In the genomic region with DNA sequence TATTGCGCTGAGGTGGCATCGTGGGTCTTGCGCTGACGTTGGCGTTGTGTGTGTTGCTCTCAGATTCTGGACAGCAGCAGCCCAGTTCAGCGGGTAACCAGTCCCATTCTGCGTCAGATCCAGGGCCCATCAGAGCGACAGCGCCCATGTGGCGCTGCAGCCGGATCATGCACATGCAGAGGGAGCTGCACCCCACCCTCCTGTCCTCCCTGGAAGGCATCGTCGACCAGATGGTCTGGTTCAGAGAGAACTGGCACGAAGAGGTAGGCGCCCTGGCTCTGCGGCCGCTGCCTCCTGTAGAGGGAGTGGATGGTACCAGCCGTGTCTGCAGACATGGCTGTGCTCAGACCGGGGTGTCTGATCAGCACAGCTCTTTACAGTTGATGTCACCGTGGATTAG, we compare ENCODE assay signal across 28 mouse cellular contexts.
DNase-seq lines count a peak whose midpoint lies in the region; ATAC-seq and TF ChIP-seq lines count a peak whose summit lies in the region.
"Had no signal": no experiment of that assay in that cellular context is flagged by ENCODE, and none has a peak within 500 bp of the region (broad histone marks: within the 10 kb centered on the region; RNA-seq: fewer than 3 reads in every experiment).

No protein-coding gene starts in this region.

- no peaks in the 10 kb centered on the region for H3K27me3 ChIP-seq in forebrain, postnatal 0 days (ENCODE audit: insufficient read depth, low read length)
- H3K27me3 ChIP-seq in forebrain, embryonic 16.5 days (replicated peaks; ENCODE audit: control insufficient read depth, insufficient read depth, low read length), result no peaks in the 10 kb centered on the region
- no peaks in the 10 kb centered on the region for H3K27me3 ChIP-seq in G1E (ENCODE audit: insufficient read depth, low read length)
- H3K27me3 ChIP-seq in hindbrain, embryonic 10.5 days (ENCODE audit: insufficient read depth, poor library complexity, severe bottlenecking), result no peaks in the 10 kb centered on the region
- H3K27me3 ChIP-seq in thymus, adult 2 months (ENCODE audit: control insufficient read depth, insufficient read depth, low read length), result no peaks in the 10 kb centered on the region
- H3K27me3 ChIP-seq: CH12.LX; embryonic facial prominence, embryonic 13.5 days; forebrain, embryonic 12.5 days; hindbrain, embryonic 12.5 days; intestine, embryonic 15.5 days; liver, embryonic 13.5 days; midbrain, embryonic 13.5 days had no signal

- no peak overlapping the region for H3K4me2 ChIP-seq in forebrain, postnatal 0 days (ENCODE audit: low read depth)
- no peak overlapping the region for H3K4me2 ChIP-seq in forebrain, embryonic 16.5 days (ENCODE audit: low read length)
- H3K4me2 ChIP-seq: embryonic facial prominence, embryonic 13.5 days; forebrain, embryonic 12.5 days; hindbrain, embryonic 12.5 days; intestine, embryonic 15.5 days; liver, embryonic 13.5 days; midbrain, embryonic 13.5 days had no signal

- H3K9me3 ChIP-seq in forebrain, postnatal 0 days (ENCODE audit: low read length), result no peaks in the 10 kb centered on the region
- no peaks in the 10 kb centered on the region for H3K9me3 ChIP-seq in forebrain, embryonic 16.5 days (ENCODE audit: control insufficient read depth, low read length)
- no peaks in the 10 kb centered on the region for H3K9me3 ChIP-seq in G1E (replicated peaks)
- H3K9me3 ChIP-seq in hindbrain, embryonic 10.5 days, result no peaks in the 10 kb centered on the region
- H3K9me3 ChIP-seq: embryonic facial prominence, embryonic 13.5 days; forebrain, embryonic 12.5 days; hindbrain, embryonic 12.5 days; intestine, embryonic 15.5 days; liver, embryonic 13.5 days; midbrain, embryonic 13.5 days had no signal

- no peak for TF ChIP-seq CTCF in forebrain, postnatal 0 days (IDR thresholded peaks at IDR 0.05; ENCODE audit: low read depth)
- no peak for TF ChIP-seq CTCF in G1E (IDR thresholded peaks at IDR 0.05; ENCODE audit: low read depth, low read length)
- TF ChIP-seq CTCF in thymus, adult 2 months (IDR thresholded peaks at IDR 0.05; ENCODE audit: borderline replicate concordance, control insufficient read depth, extremely low read depth, insufficient read depth, low read length, poor library complexity), result no peak

- TF ChIP-seq POLR2A in thymus, adult 2 months (IDR thresholded peaks at IDR 0.05; ENCODE audit: control insufficient read depth, extremely low read depth, insufficient read depth, low read length, poor library complexity), result no peak

- peaks cover 98% of the 10 kb centered on the region for H3K36me3 ChIP-seq in forebrain, postnatal 0 days (ENCODE audit: insufficient read depth)
- peaks cover 64% of the 10 kb centered on the region for H3K36me3 ChIP-seq in forebrain, embryonic 16.5 days (ENCODE audit: control insufficient read depth, insufficient read depth)
- peaks cover 96% of the 10 kb centered on the region for H3K36me3 ChIP-seq in G1E (replicated peaks)
- peaks cover 100% of the 10 kb centered on the region for H3K36me3 ChIP-seq in hindbrain, embryonic 10.5 days
- H3K36me3 ChIP-seq in thymus, adult 2 months (ENCODE audit: control insufficient read depth, insufficient read depth, low read length), result peaks cover 84% of the 10 kb centered on the region

- no peak overlapping the region for H3K4me3 ChIP-seq in forebrain, postnatal 0 days (ENCODE audit: low read depth, low read length)
- H3K4me3 ChIP-seq in forebrain, embryonic 16.5 days (replicated peaks; ENCODE audit: low read length), result no peak overlapping the region
- peak overlapping the region; percentile 16; the same call in 1 of the 2 replicates for H3K4me3 ChIP-seq in G1E (ENCODE audit: low read depth, low read length)
- H3K4me3 ChIP-seq in hindbrain, embryonic 10.5 days, result no peak overlapping the region
- no peak overlapping the region for H3K4me3 ChIP-seq in thymus, adult 2 months (ENCODE audit: control insufficient read depth, insufficient read depth, low read length)
- H3K4me3 ChIP-seq: embryonic facial prominence, embryonic 13.5 days; erythroblast, embryonic 14.5 days; forebrain, embryonic 12.5 days; gastrocnemius, adult 2 months; heart, adult 2 months; hindbrain, embryonic 12.5 days; intestine, embryonic 15.5 days; liver, embryonic 13.5 days; midbrain, embryonic 13.5 days had no signal

- peak; percentile 77 for ATAC-seq in forebrain, postnatal 0 days
- no peak for ATAC-seq in forebrain, embryonic 16.5 days
- no peak for ATAC-seq in G1E (ENCODE audit: extremely low read depth, insufficient number of reproducible peaks, low FRiP score, poor library complexity, severe bottlenecking)
- ATAC-seq: hindbrain, postnatal 0 days; intestine, embryonic 15.5 days; lung, postnatal 0 days; midbrain, embryonic 13.5 days had no signal

- H3K9ac ChIP-seq in forebrain, postnatal 0 days, result no peak overlapping the region
- no peak overlapping the region for H3K9ac ChIP-seq in forebrain, embryonic 16.5 days (replicated peaks; ENCODE audit: low read depth, low read length)
- H3K9ac ChIP-seq: embryonic facial prominence, embryonic 13.5 days; forebrain, embryonic 12.5 days; hindbrain, embryonic 12.5 days; intestine, embryonic 15.5 days; liver, embryonic 13.5 days; midbrain, embryonic 13.5 days had no signal

- DNase-seq in forebrain, postnatal 0 days, result peak; percentile 10
- no peak for DNase-seq in G1E (ENCODE audit: low spot score)
- peak; percentile 83 to 90 for DNase-seq in cerebellum, adult 18-20 months
- peak; percentile 73 to 85 for DNase-seq in cerebellum, postnatal 10 days
- no peak for DNase-seq in hindbrain, embryonic 10.5 days (ENCODE audit: low spot score)
- DNase-seq in neural tube, embryonic 10.5 days (ENCODE audit: extremely low spot score, low spot score), result no peak
- no peak for DNase-seq in thymus, adult 2 months
- DNase-seq: adrenal gland, adult 8-10 months; gastrocnemius, adult 2 months; gastrocnemius, postnatal 36 days; heart, adult 2 months; heart, postnatal 14 days; kidney, adult 2 months; kidney, postnatal 4 days; liver, embryonic 13.5 days; lung, adult 18-20 months; lung, postnatal 4 days; thymus, postnatal 4 days had no signal

- H3K4me1 ChIP-seq in forebrain, postnatal 0 days (ENCODE audit: insufficient read depth), result no peaks in the 10 kb centered on the region
- H3K4me1 ChIP-seq in forebrain, embryonic 16.5 days (replicated peaks; ENCODE audit: control insufficient read depth, insufficient read depth, low read length), result no peaks in the 10 kb centered on the region
- H3K4me1 ChIP-seq in G1E (ENCODE audit: insufficient read depth, low read depth, low read length), result no peaks in the 10 kb centered on the region; the same call in 1 of the 2 replicates
- H3K4me1 ChIP-seq in hindbrain, embryonic 10.5 days (replicated peaks), result no peaks in the 10 kb centered on the region
- no peaks in the 10 kb centered on the region for H3K4me1 ChIP-seq in thymus, adult 2 months (replicated peaks; ENCODE audit: control insufficient read depth, insufficient read depth, low read length)
- H3K4me1 ChIP-seq: embryonic facial prominence, embryonic 13.5 days; forebrain, embryonic 12.5 days; hindbrain, embryonic 12.5 days; intestine, embryonic 15.5 days; liver, embryonic 13.5 days; midbrain, embryonic 13.5 days had no signal

- WGBS in forebrain, postnatal 0 days, result 87% methylated on average over 20 of the region's 20 CpGs
- 88% methylated on average over 20 of the region's 20 CpGs for WGBS in forebrain, embryonic 16.5 days
- WGBS in hindbrain, embryonic 10.5 days, result 97% methylated on average over 20 of the region's 20 CpGs
- 98% methylated on average over 20 of the region's 20 CpGs for WGBS in thymus, adult 2 months

- no peak overlapping the region for H3K27ac ChIP-seq in forebrain, postnatal 0 days (ENCODE audit: low read depth, low read length)
- no peak overlapping the region for H3K27ac ChIP-seq in forebrain, embryonic 16.5 days (ENCODE audit: low read length)
- H3K27ac ChIP-seq in hindbrain, embryonic 10.5 days, result no peak overlapping the region
- no peak overlapping the region for H3K27ac ChIP-seq in thymus, adult 2 months (ENCODE audit: control insufficient read depth, insufficient read depth, low read length)
- H3K27ac ChIP-seq: embryonic facial prominence, embryonic 13.5 days; forebrain, embryonic 12.5 days; gastrocnemius, adult 2 months; heart, adult 2 months; hindbrain, embryonic 12.5 days; hindbrain, postnatal 0 days; intestine, embryonic 15.5 days; liver, embryonic 13.5 days; midbrain, embryonic 13.5 days had no signal

Comparison
In these comparisons a context has a peak if more than half of its experiments do, and no peak if none do; other contexts are left out.
1. DNase-seq: peak in forebrain, postnatal 0 days (single experiment), cerebellum, adult 18-20 months (2 of 2) and cerebellum, postnatal 10 days (2 of 2); none in G1E (single experiment), hindbrain, embryonic 10.5 days (single experiment), neural tube, embryonic 10.5 days (single experiment) and thymus, adult 2 months (single experiment).